Mouse (Mus musculus) CD8-positive naive resting alpha-beta T cell, adult 2 months (primary cell): Measurements from ENCODE around the gene Hmgb4.

Experiments
- DNase-seq, 2 experiments: peaks; one replicate each; pipeline ENCODE4 v3.0.0; 2022; ENCODE audit warnings: low read depth in 2 of 2, low spot score in 2 of 2

Hmgb4 gene

DNA sequence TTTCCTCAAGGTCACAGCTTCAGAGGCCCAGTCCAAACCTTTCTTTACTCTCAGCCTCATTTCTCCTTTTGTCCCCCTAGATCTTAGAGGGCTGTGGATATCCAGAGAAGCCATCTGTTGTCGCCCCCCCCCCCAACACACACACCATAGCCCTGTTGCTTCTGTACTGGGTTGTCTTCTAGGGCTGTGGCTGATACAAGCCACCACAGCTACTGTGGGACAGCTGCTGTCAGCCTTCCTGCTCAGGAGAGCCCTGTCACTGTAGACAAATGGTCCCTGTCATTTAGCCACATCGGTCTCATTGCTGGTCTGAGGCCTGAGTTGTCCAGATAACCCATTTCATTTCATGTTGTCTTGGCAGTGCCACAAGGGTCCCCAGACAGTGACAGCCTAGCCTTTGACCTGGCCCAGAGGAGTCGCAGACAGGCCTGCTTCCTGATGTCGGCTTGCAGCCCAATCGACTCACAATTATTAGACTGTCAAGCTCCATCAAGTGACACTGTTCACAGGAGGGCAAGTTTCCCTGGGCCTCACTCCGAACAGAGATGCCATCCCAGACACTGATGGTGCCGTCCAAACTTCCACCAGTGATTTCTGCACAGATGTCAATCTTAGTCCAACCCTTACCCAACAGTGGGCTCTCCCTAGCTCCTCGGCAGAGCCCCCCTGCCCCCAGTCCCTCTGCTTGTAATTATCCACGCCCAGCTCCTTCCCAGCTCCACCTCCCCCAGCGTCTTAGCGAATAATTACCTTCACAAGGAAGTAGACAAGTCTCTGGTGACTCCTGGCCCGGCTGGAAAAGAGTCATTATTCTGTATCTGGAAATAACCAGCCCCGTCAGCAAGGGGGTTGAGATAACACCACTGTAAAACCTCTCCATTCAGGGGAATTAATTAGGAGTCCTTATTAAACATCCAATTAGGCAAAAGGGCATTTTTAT lies 33.1 kb downstream of the Hmgb4 start:
- DNase-seq: no peak

DNA sequence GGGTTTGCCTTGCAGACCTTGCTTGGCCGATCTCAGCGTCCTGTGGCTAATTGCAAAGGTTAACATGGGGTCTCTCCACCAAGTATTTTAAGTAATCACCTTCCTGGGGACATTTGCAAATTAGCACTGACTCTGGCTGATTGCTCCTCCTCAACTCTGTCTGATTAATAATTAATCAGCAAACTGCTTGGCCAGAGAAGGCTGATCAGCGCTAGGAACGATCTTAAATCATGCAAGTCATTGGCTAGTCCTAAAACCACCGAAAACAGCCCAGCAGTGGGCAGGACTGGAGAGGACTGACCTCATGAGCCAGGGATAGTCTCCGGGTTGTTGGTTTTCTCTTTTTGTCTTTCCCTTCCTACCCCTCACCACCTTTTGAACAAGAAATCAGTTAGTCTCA lies 36.3 kb downstream of the Hmgb4 start:
- DNase-seq: no peak

DNA sequence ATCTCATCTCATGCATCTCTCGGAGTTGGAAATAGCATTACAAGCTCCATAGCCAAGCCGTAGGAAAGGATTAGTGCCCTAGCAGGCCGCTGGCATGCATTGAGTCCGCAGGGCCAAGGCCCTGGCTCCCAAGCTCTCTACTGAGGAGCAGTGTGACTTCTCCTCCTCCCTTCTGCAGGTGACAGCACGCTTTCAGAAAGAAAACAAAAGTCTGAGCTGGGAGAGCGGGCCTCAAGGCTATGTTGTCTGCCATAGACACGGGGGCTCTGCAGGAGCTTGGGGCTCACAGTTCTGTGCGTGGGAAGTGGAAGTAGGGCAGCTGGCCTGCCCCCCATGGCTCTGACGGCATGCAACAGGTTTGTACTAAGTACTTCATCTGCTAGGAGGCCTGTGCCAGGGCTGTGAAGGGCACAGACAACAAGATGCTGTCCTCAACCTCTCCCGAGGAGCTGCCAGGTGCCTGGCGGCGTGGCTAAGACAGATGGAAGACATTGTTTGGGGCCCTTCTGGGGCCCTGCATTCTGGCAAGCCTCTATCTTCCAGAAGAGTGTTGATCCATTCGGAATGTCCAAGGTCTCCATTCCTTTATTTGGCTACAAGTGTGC lies 42.7 kb downstream of the Hmgb4 start:
- no peak for DNase-seq
